Mouse (Mus musculus): ENCODE data around the gene Erg28.

DNA sequence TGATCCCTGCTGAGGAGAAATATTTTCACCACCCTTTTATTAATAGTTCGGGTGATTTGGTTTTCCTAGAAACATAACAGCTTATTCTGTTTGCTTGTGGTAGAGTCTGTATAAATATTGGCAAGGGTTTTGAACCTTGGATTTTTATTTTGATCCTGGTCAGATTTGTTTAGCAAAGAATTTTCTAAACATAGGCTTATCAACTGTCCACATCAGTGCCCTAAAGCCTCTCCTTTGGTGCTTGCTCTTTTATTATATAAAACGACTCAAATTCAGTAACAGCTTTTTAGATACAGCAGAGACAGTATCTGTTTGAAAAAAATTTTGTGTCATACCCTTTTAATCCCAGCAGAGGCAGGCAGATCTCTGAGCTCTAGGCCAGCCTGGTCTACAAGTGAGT is 1.5 kb upstream of the Erg28 start:
- no peak for TF ChIP-seq CTCF (IDR thresholded peaks at IDR 0.05; ENCODE audit: borderline replicate concordance, extremely low read depth, insufficient read depth, insufficient read length)
- no peak for TF ChIP-seq POLR2A (IDR thresholded peaks at IDR 0.05; ENCODE audit: borderline replicate concordance, extremely low read depth, insufficient read depth, insufficient read length, poor library complexity, severe bottlenecking)
